Mouse (Mus musculus): ENCODE data around the gene Rap1gap2.

Rap1gap2 gene

GRCm38 (mm10) chr11:74501061-74501460 is 109.7 kb downstream of the Rap1gap2 start:
- DNase-seq (ENCODE audit: low spot score) = no peak

- DNase-seq (ENCODE audit: low spot score) = no peak
These were observed 111.1 kb downstream of the Rap1gap2 start for GRCm38 (mm10) chr11:74499521-74500099.

- no peak for DNase-seq (ENCODE audit: low spot score)
These were observed 111.7 kb downstream of the Rap1gap2 start for GRCm38 (mm10) chr11:74499058-74499457.

- no peak for DNase-seq (ENCODE audit: low spot score)
These were observed 114.1 kb downstream of the Rap1gap2 start for GRCm38 (mm10) chr11:74496581-74496980.

GRCm38 (mm10) chr11:74493936-74494335 is 116.8 kb downstream of the Rap1gap2 start:
- no peak for DNase-seq (ENCODE audit: low spot score)

- DNase-seq (ENCODE audit: low spot score) = no peak
These were observed 117.4 kb downstream of the Rap1gap2 start for GRCm38 (mm10) chr11:74493172-74493862.

GRCm38 (mm10) chr11:74491130-74491529 is 119.6 kb downstream of the Rap1gap2 start:
- DNase-seq (ENCODE audit: low spot score) = no peak

GRCm38 (mm10) chr11:74489239-74489638 is 121.5 kb downstream of the Rap1gap2 start:
- no peak for DNase-seq (ENCODE audit: low spot score)

GRCm38 (mm10) chr11:74487952-74488351 is 122.8 kb downstream of the Rap1gap2 start:
- DNase-seq (ENCODE audit: low spot score) = no peak

- no peak for DNase-seq (ENCODE audit: low spot score)
These were observed 125.1 kb downstream of the Rap1gap2 start for GRCm38 (mm10) chr11:74485435-74486217.

- no peak for DNase-seq (ENCODE audit: low spot score)
These were observed 126.8 kb downstream of the Rap1gap2 start for GRCm38 (mm10) chr11:74483871-74484270.

GRCm38 (mm10) chr11:74483153-74483817 is 127.4 kb downstream of the Rap1gap2 start:
- DNase-seq (ENCODE audit: low spot score) = no peak

GRCm38 (mm10) chr11:74481797-74482196 is 128.9 kb downstream of the Rap1gap2 start:
- DNase-seq (ENCODE audit: low spot score) = no peak

GRCm38 (mm10) chr11:74479715-74480289 is 130.9 kb downstream of the Rap1gap2 start:
- no peak for DNase-seq (ENCODE audit: low spot score)

- DNase-seq (ENCODE audit: low spot score) = no peak
These were observed 131.8 kb downstream of the Rap1gap2 start for GRCm38 (mm10) chr11:74478877-74479276.

- no peak for DNase-seq (ENCODE audit: low spot score)
These were observed 138.0 kb downstream of the Rap1gap2 start for GRCm38 (mm10) chr11:74472671-74473070.

- peak; percentile 11 for DNase-seq (ENCODE audit: low spot score)
These were observed 142.5 kb downstream of the Rap1gap2 start for GRCm38 (mm10) chr11:74468195-74468594.

- peak; percentile 33 for DNase-seq (ENCODE audit: low spot score)
These were observed 145.0 kb downstream of the Rap1gap2 start for GRCm38 (mm10) chr11:74465712-74466111.

- DNase-seq (ENCODE audit: low spot score) = no peak
These were observed 146.3 kb downstream of the Rap1gap2 start for GRCm38 (mm10) chr11:74464181-74464977.

- no peak for DNase-seq (ENCODE audit: low spot score)
These were observed 148.1 kb downstream of the Rap1gap2 start for GRCm38 (mm10) chr11:74462651-74463050.

- DNase-seq (ENCODE audit: low spot score) = no peak
These were observed 151.1 kb downstream of the Rap1gap2 start for GRCm38 (mm10) chr11:74459651-74460050.
